Mouse (Mus musculus): Measurements from ENCODE around the gene Ercc1.

- TF ChIP-seq CTCF (IDR thresholded peaks at IDR 0.05; ENCODE audit: low read depth, low read length) (no peak), POLR2A (IDR thresholded peaks at IDR 0.05; ENCODE audit: borderline replicate concordance, low read depth, low read length) (no peak)
These were observed 15.5 kb downstream of the Ercc1 start for GRCm38 (mm10) chr7:19359892-19360641.
